Mouse (Mus musculus): ENCODE measurements around the gene Rtkn2.

DNA sequence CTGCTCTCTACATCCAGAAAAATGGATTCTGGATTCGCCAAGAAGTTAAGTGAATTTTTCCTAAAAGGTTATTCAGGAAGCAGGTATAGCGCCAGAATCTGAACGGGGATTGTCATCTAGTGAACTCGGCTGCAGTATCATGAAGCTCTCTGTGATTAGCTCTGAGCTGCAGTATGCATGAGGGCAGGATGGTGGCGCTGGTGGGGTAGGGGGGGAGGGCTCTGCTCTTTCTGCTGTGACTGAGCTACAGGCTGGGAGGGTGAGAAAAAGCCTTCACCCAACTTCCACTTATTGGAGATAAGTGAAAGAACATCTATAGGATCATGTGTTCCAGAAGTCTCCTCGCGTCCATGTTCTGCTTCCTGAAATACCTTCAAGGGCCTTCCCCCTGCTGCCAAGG lies 91.7 kb downstream of the Rtkn2 start:
- TF ChIP-seq POLR2A (IDR thresholded peaks at IDR 0.05; ENCODE audit: borderline replicate concordance, insufficient read depth, low read length), result no peak
- no peak for TF ChIP-seq CTCF (IDR thresholded peaks at IDR 0.05; ENCODE audit: borderline replicate concordance, insufficient read depth, low read depth, low read length)

Data from cerebellum, adult 2 months (tissue).